Mouse (Mus musculus) heart, adult 2 months (tissue): ENCODE measurements around the gene Romo1.

Source experiments
- CTCF ChIP-seq: fragments of 200-600 bp; IDR thresholded peaks from 2 replicates; pipeline ENCODE4 v1.8.1; 2022; ENCODE audit warnings: antibody characterized with exemption, mild to moderate bottlenecking, moderate library complexity
- EP300 ChIP-seq: fragments of 200-500 bp; IDR thresholded peaks from 2 replicates; pipeline ENCODE4 v1.6.1; 2011; ENCODE audit warnings: low read depth, low read length, control low read depth; ENCODE audit not compliant: insufficient read depth

DNA sequence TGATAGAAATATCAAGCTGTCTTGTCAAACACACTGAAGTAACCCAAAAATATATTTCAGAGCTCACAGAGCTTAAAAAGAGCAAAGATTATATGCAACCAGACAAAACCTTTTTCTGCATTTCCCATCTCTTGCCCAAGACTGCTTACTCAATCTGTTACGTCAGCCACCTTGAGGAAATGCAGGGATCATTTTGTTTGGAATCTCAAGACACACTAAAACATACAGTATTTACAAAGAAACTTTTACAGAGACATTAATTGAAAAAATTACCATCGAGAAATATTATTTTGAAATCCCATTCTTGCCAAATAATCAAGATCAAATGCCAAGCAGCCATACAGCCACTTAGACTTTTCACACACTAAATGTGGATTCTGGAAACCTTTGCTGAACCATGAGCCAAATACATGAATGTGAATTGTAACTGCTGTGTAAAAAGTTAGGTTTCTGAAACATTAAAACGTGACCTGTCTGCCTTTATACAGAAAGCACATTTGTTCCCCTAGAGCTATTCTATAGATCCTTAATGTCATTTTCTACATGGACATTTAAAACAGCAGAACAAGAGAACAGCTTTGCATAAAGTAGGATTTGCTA is 3.6 kb downstream of the Romo1 start:
- TF ChIP-seq EP300 (no peak), CTCF (no peak)
